16 mouse cellular contexts compared by ENCODE assay signal in genomic region chr8:83616625-83617024, GRCm38 (mm10).
"Had no signal": no experiment of that assay in that cellular context is flagged by ENCODE, and none has a peak within 500 bp of the region (broad histone marks: within the 10 kb centered on the region; RNA-seq: fewer than 3 reads in every experiment).

No protein-coding gene starts in this region.

- H3K4me2 ChIP-seq: lung, embryonic 15.5 days; midbrain, embryonic 11.5 days; midbrain, embryonic 13.5 days; midbrain, embryonic 15.5 days; neural tube, embryonic 12.5 days had no signal

- H3K27me3 ChIP-seq: lung, embryonic 15.5 days; midbrain, embryonic 15.5 days; neural tube, embryonic 12.5 days had no signal

- ATAC-seq: liver, postnatal 0 days; lung, postnatal 0 days; midbrain, embryonic 13.5 days; midbrain, embryonic 15.5 days had no signal

- H3K4me3 ChIP-seq: lung, embryonic 15.5 days; megakaryocyte, embryonic 14.5 days; midbrain, embryonic 13.5 days; midbrain, embryonic 15.5 days; neural tube, embryonic 12.5 days had no signal

- DNase-seq: lung, adult 2 months; lung, postnatal 14 days; lung, postnatal 36 days; right cerebral cortex, postnatal 14 days; thymus, adult 18-20 months; thymus, postnatal 14 days; thymus, postnatal 36 days had no signal

- H3K9ac ChIP-seq: liver, postnatal 0 days; lung, embryonic 15.5 days; midbrain, embryonic 13.5 days; midbrain, embryonic 15.5 days; neural tube, embryonic 12.5 days had no signal

- H3K9me3 ChIP-seq: lung, embryonic 15.5 days; megakaryocyte, embryonic 14.5 days; midbrain, embryonic 13.5 days; midbrain, embryonic 15.5 days; neural tube, embryonic 12.5 days had no signal

- H3K4me1 ChIP-seq: lung, embryonic 15.5 days; midbrain, embryonic 13.5 days; neural tube, embryonic 12.5 days had no signal

- H3K27ac ChIP-seq: lung, embryonic 15.5 days; macrophage; midbrain, embryonic 13.5 days; midbrain, embryonic 15.5 days; neural tube, embryonic 12.5 days had no signal
